Mouse (Mus musculus): ENCODE results near the gene Ddx41.

Gene Ddx41

DNA sequence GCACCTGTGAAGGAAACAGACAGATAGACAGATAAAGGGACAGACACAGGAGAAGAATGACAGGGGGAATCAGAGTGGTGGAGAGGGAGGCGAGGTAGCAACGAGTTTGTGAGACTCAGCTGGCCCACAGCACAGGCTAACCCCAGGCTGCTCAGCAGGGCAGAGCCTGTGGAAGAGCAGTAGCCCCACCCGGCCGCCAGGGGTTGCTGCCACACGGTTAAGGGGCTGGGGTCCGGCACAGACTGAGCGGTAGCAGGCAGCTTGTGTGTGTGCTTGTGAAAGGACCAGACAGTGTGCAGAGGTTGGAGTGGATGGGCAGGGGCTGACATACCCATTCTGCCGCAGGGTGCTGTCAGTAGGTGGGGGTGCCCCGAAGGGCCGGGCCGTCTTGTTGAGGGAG, 28.6 kb downstream of the Ddx41 start:
- no peak for DNase-seq (ENCODE audit: low spot score in 2 of 2)

- no peak for DNase-seq (ENCODE audit: low spot score in 2 of 2)
Observed at GRCm38 (mm10) chr13:55506697-55507096, 29.8 kb downstream of the Ddx41 start.

DNA sequence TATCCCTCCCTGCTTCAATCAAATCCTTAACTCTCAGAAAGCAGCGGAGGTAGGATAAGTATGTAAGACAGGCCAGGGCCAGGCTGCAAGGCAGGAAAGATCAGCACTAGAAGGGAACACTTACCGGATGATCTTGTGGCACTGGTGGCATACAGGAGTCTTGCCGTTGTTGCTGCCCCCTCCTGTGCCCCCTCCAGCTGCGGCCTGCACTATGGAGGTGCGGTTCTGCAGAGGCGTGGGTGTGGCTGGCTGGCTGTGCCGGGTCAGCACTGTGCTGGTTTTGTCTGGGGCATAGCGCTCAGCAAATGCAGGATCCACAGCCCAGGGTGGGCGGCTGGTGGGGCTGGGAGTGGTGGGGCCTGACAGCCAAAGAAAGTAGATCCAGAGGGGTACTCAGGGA, 30.6 kb downstream of the Ddx41 start:
- DNase-seq (ENCODE audit: low spot score in 2 of 2): no peak

- DNase-seq (ENCODE audit: low spot score in 2 of 2): no peak
Observed at GRCm38 (mm10) chr13:55504390-55504789, 32.1 kb downstream of the Ddx41 start.

- no peak for DNase-seq (ENCODE audit: low spot score in 2 of 2)
Observed at GRCm38 (mm10) chr13:55502405-55502804, 34.1 kb downstream of the Ddx41 start.

DNA sequence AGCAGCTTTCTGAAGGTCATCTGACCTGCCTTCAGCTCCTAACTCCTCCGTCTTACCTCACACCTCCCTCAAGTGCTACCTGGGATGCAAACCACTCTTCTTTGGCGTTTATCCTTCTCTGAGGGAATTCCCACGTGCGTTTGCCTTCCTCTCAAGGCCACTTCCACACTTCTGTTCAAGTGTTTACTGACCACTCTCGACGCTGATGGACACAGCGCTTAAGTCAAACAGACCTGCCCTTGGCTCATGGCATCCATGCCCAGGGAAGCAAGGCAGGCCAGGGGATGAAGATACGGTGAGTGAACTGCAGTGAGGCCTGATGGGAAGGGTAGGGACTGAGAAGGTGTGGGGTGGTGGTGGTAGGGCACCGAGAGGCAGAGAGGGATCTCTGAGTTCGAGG, 35.9 kb downstream of the Ddx41 start:
- DNase-seq (ENCODE audit: low spot score in 2 of 2): no peak

GRCm38 (mm10) chr13:55498906-55499305, 37.6 kb downstream of the Ddx41 start:
- no peak for DNase-seq (ENCODE audit: low spot score in 2 of 2)

DNA sequence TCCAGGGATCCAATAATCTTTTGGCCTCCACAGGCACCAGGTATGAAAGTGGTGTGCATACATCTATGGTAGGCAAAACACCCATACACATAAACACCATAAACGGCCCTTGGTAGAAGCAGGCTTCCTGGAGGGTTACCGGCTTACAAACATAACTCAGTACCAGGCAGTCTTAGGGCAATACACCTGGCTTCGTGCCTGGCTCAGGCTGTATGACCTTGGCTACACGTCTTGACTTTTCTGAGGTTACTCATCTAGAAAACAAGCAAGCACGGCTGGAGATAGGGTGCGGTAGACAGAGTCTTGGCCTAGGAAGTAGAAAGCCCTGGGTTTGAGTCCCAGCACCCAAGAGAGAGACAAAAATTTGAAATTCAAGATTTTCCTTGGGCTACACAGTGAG, 39.8 kb downstream of the Ddx41 start:
- no peak for DNase-seq (ENCODE audit: low spot score in 2 of 2)

DNA sequence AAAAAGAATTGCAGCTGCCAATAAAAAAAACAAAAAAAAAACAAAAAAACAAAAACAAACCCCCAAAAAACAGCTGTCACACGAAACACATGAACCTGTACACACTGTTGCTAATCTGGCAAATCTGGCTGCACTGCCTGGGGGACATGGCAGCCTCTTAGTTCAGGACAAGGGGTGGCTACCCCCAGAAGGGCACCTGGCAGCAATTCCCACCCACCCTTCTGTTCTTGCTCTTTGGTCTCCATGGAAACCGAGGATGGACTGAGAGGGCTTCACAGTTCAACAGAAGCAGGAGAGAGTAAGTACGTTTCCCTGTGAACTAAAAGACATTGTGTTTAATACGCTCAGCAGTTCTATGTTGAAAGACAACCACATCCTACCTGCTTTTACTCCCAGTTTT, 40.8 kb downstream of the Ddx41 start:
- DNase-seq (ENCODE audit: low spot score in 2 of 2): no peak

DNA sequence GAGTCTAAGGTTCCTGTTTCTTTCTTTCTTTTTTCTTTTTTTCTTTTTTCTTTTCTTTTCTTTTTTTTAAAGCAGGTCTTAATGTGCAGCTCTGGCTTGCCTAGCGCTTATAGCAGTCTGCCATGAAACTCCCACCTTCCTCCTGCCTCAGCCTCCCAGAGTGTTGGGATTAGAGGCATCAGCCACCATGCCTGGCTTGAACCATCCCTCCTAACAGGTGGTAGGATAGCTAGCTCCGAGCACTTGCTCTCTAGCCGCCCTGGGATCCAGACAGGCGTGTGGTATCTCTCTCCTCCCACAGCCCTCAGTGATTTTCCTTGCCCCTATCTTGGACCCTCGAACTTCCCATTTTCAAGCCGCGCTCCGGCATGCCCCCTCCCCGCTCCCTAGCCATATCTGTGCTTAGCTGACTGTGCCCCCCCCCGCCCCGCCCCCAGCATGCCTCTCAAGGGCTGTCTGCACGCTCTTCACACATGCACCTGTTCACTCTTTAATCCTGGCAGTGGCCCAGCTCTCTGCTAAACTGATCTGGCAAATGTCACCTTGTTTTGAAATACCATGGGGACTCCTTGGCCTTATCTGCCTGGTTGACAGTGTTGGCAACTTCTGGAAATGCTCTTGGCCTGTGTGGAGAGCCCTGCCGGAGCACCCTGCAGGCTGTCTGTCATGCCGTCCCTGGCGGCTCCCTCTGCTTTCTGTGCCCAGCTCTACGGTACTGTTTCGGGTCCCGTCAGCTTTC, 41.4 kb downstream of the Ddx41 start:
- DNase-seq (ENCODE audit: low spot score in 2 of 2): no peak

DNA sequence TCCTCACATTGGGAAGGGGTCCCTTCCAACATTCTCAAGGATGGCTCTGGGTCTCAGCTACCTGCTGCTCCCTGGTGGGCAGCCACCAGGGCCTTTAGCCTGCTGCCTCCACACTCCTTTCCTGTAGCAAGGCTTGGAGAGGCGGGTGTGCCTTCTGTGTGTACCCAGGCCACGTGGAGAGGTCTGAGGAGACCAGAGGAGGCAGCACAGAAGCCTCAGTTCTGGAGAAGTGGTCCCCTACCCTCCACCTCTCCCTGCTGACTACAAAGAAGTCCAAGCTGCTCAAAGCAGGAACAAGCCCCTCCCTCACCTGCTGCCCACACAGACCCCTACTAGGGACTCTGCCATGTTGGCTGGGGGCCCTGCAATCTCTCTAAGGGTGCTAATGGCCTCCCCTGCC, 42.2 kb downstream of the Ddx41 start:
- DNase-seq (ENCODE audit: low spot score in 2 of 2): no peak

DNA sequence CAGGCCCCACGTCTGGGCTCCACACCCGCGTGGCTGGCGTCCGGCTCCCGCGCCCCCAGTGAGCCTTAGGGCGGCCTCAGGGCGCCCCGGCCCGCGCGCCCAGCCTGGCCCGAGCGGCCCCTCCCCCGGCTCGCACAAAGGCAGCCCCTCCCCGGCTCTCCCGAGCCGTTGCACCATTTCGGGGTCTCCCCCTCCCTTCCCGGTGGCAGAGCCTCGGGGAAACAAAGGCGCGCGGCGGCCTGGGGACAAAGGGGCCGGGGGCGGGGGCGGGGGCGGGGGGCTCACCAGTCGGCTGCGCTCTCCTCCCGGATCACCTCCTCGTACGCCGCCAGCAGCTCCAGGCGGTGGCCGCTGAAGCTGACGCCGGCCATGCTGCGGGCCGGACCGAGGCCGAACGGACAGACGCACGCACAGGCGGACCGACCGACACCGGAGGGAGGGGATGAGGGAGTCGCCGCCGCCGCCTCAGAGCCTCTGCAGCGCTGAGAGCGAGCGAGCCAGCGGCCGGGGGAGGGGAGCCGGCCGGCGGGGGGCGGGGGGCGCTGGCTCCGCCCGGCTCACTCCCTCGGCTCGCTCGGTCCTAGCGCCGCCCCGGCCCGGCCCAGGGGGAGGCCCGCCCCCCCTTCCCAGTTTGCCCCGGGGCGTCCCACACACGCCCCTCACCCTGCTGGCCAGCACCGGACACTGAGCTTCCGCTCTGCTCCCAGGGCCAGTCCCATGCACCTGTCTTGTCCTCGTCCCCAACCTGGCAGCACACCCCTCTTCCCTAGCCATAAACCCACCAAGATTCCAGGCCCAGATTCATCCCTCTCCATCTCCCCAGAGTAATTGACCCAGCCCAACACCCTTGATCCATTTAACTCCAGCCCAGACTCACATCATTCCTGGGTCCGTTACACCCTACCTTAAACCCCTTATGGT, 48.6 kb downstream of the Ddx41 start, which contains the start of gene Dbn1:
TSS of gene Dbn1 (minus strand) at position 534 of the 921 bp plus-strand sequence.
- peak in 1 of 2 experiments; percentile 51 for DNase-seq (ENCODE audit: low spot score in 2 of 2)

DNA sequence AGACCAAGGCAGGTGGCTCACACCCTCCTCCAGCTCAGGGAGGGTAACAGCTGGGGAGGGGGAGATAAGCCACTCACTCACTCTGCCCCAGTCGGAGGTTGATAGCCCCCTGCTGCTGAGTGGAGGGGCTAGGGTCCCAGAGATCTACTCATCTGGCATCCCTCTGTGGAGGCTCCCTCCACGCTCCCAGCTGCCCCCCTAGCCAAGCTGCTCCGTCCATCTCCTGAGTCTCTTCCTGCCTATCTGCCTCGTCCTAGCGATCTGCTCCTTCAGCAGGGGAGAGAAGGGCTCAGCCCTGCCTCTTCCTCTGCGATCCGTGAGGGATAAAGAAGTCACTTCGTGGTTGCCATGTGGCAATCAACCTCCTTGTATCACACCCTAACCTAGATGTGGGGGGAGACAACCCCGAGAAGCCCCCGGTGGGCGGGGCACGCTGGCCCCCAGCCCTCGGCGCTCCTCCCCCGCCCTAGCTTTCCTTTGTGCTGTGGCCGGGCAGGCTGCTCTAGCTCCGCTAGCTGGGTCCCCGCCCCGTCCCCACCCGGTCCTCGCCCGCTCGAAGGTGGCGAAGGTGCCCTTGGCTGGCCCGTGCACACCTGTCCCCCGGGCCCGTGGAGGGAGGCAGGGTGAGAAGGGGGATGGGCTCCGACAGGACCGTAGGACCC, 49.4 kb downstream of the Ddx41 start:
- DNase-seq (ENCODE audit: low spot score in 2 of 2): no peak

GRCm38 (mm10) chr13:55486029-55486794, 50.2 kb downstream of the Ddx41 start:
- no peak for DNase-seq (ENCODE audit: low spot score in 2 of 2)

DNA sequence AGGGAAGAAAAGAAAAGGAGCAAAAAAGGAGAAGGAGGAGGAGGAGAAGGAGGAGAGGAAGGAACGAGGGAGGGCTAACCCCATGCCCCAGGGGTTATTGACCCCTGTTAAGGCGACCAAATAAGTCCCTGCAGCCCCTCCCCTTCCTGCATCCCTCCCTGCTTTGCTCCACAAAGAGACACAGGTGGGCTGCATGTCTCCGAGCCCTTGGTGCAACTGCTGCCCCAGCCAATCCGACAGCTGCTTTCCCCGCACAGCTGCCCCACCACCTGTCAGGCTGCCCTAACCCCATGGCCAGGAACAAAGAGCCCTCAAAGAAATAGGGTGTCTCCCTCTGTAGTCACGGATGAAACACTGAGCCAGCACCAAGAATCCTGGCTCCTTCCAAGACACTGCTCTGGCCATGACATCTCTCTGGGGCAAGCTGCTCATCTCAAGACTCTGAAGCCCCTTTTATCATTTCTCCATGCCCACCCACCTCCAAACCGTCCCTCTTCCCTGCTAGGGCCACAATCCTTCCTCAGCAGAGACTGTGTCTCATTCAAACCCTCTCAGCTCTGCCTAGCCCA, 51.9 kb downstream of the Ddx41 start:
- no peak for DNase-seq (ENCODE audit: low spot score in 2 of 2)

- DNase-seq (ENCODE audit: low spot score in 2 of 2): no peak
Observed at GRCm38 (mm10) chr13:55483593-55483992, 52.9 kb downstream of the Ddx41 start.

DNA sequence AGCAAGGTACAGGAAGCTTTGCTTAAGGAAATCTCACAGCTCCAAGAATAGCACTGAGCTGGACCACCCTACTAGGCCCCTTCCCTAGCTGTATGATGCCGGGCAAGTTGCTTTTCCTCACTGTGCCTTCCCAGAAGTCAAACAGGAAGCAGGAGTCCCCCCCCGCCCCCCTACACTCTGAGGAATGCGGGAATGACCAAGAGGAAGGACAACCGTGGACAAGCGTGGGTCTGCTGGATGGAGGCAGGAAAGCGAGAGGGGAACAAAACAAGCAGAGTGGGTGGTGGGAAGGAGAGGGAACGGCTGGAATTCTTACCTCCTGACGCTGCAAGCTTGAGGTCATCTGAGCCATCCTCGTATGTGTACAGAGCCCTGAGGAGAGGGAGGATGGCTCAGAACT, 53.4 kb downstream of the Ddx41 start:
- no peak for DNase-seq (ENCODE audit: low spot score in 2 of 2)

DNA sequence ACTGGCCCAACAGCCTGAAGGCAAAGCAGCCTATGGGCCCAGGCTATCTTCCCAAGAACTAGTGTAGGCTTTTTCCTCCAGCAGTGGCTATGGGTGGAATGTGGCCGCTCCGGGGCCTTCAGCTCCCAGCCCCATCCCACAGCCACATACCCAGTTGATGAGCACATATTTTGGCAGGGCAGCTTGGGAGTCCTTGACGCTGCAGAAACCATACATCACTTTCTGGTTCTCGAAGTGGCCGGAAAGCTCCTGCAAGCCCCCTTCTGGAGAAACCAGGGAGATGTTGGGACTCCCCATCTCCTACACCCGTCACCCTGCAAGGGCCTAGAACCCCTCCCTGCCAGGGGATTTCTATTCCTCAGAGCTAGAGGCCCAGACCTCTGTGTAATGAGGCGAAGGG, 53.9 kb downstream of the Ddx41 start:
- peak in 1 of 2 experiments; percentile 56 for DNase-seq (ENCODE audit: low spot score in 2 of 2)
